Mouse (Mus musculus): ENCODE data around the gene Cyp3a41a. TPM values are rescaled to one million over a fixed set of nuclear protein-coding genes. Genes with fewer than 3 reads are reported as not detected.

The Cyp3a41a gene
- polyA plus RNA-seq (2015; fragmentation: Nextera tagmentation; extraction: Ambion mirVana), result 0.06 TPM in 1 of 2 replicates, not detected in the other

DNA sequence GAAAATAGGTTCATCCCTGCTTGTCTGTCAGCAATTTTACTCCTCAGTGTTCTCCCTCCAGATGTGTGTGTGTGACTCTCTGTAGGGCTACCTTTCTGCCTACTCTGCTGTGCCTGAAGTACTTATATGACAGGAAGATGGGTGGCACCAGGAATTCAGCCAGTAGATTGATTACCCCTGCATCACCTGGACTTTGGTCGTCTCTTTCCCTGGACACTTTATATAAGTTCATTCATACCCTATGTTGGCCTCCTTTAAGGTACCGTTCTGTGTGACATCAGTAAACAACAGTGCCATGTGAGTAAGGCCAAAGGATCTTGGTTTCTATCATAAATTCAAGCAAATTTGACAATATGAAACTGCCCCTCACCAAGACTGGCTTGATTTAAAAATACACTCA lies at the start of gene Cyp3a41a:
Cyp3a41a (minus strand) TSS at position 101 of the 400 bp plus-strand sequence.

Other genes with a start within 250 kb of the Cyp3a41a start
- not detected in 2 replicates for gene Cyp3a41b, start 135.4 kb downstream of the Cyp3a41a start, polyA plus RNA-seq (2015; fragmentation: Nextera tagmentation; extraction: Ambion mirVana)
- 0.08 and 0.09 TPM in 2 replicates for gene Cyp3a44, start 85.7 kb upstream of the Cyp3a41a start, polyA plus RNA-seq (2015; fragmentation: Nextera tagmentation; extraction: Ambion mirVana)
- 0.28 and 0.46 TPM in 2 replicates for gene Cyp3a11, start 159.8 kb upstream of the Cyp3a41a start, polyA plus RNA-seq (2015; fragmentation: Nextera tagmentation; extraction: Ambion mirVana)